Mouse (Mus musculus): ENCODE measurements around the gene Sec23b.

DNA sequence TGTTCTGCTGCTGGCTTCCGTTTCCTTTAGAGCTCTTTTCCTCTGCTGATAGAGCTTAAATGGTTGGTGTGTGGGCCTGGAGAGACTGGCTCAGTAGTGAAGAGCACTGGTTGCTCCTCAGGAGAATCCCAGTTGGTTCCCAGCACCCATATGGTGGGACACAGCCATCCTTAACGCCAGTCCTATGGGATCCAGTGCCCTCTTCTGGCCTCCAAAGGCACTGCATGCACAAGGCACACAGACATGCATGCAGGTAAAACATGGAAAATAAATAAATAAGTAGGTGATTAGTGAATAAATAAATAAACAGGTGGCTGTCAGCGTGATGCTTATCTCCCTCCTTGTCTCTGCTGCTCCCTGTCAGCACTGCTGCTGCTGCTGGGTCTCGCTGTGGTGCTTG, 32.7 kb downstream of the Sec23b start:
- TF ChIP-seq GATA1 (IDR thresholded peaks at IDR 0.05; ENCODE audit: low read length) = no peak
- no peak for TF ChIP-seq TAL1 (IDR thresholded peaks at IDR 0.05; ENCODE audit: low read length)
